Mouse (Mus musculus) lung, adult 2 months (tissue): ENCODE results near the gene Csrp3.

Source experiments
- CTCF ChIP-seq: fragments of 200-500 bp; IDR thresholded peaks from 2 replicates; pipeline ENCODE4 v1.5.1; 2011; ENCODE audit warnings: mild to moderate bottlenecking, low read length, control low read depth; ENCODE audit not compliant: insufficient read depth
- POLR2A ChIP-seq: fragments of 200-500 bp; IDR thresholded peaks from 2 replicates; pipeline ENCODE4 v1.6.1; 2011; ENCODE audit warnings: low read depth, mild to moderate bottlenecking, control low read depth, low read length, borderline replicate concordance; ENCODE audit errors: extremely low read depth

- TF ChIP-seq CTCF = no peak
- no peak for TF ChIP-seq POLR2A
These were observed 52.7 kb downstream of the Csrp3 start for GRCm38 (mm10) chr7:48795130-48795529.
